Mouse (Mus musculus) cerebellum, adult 9-11 months (tissue): ENCODE measurements around the gene Espnl.

ENCODE experiments used
- DNase-seq: peaks from one replicate; pipeline ENCODE4 v3.0.0; 2022

The Espnl gene

DNA sequence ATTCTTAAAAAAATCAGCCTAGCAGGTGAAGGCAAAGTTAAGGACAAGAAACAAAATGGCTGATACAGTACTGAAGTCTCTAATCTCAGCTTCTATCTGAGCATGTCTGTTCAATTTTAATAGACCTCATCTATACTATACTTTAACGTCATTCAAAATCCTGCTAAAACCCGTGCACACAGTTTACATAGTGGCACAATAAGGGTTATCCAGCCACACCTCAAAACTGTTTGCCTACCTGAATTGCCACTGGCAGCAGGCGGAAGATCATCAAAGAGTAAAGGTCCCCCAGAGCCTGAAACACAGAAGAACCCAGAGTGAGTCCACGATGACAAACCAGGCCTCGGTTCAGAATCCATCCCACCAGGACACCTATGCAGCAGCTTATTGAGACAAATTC is 68.5 kb downstream of the Espnl start:
- no peak for DNase-seq

DNA sequence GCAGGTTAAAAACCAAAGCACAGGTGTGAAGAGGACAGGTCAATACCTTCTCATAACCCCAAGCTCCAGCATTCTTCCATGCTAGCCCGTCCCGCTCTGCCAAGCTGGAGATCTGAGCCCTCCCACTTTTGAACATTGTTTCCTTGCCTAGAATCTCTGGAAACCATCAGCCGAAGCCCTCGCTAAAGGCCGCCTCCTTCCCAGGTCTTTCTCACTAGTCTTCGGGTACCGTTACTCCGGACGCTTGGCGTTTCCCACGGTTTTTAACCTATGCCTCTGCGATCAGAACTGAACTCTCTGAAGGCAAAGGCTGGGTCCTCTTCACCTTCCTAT is 76.0 kb downstream of the Espnl start:
- no peak for DNase-seq
